Mouse (Mus musculus) bone marrow macrophage, adult 2 months (primary cell): ENCODE measurements around the gene Mecp2.

Source experiments
- CTCF ChIP-seq: IDR thresholded peaks from 2 replicates; pipeline ENCODE4 v1.5.1; 2012; ENCODE audit warnings: low read depth, mild to moderate bottlenecking, low read length, moderate library complexity
- POLR2A ChIP-seq: IDR thresholded peaks from 2 replicates; pipeline ENCODE4 v1.6.1; 2012; ENCODE audit warnings: mild to moderate bottlenecking, low read depth, low read length, borderline replicate concordance

DNA sequence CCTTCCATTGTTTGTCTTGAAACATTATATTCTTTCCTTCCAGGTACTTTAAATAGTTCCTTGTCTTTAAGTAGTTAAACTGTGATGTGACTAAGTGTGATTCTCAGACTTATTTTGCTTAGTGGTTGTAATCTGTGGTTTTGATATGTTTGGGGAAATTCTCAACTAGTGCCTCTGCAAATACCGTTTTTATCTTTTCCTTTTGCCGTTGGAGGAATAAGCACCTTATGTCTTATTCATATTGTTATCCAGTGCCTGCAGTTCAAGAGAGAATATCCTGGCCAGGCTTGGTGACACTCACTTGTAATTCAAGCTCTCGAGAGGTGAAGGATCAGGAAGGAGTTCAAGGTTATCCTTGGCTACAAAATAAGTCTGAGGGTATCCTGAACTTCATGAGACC, 134.1 kb downstream of the Mecp2 start:
- TF ChIP-seq CTCF = no peak
- no peak for TF ChIP-seq POLR2A
